Mouse (Mus musculus) neural tube, embryonic 14.5 days (tissue): ENCODE data around the gene 1110008L16Rik. TPM values are rescaled to one million over a fixed set of nuclear protein-coding genes. Genes with fewer than 3 reads are reported as not detected.
"Not testable (repeated sequence)": the region's sequence is repeated elsewhere in the genome, so short reads cannot be mapped to it uniquely, and the experiment has no call there.

Experiments
- ATAC-seq: fragments of 200-750 bp; cut with Nextera tagmentation; 2 replicates; pipeline ENCODE4 v1.8.0; 2017; ENCODE audit warnings: low read depth, mild to moderate bottlenecking, moderate TSS enrichment, moderate library complexity
- H3K27ac ChIP-seq: fragments of 300-500 bp; sonication (generic); 2 replicates; pipeline ENCODE4 v1.5.1; 2014; ENCODE audit warnings: low read depth, mild to moderate bottlenecking, control low read depth, low read length, moderate library complexity, mixed read lengths
- H3K27me3 ChIP-seq: fragments of 300-500 bp; sonication (generic); 2 replicates; pipeline ENCODE4 v1.6.1; 2014; ENCODE audit warnings: low read length; ENCODE audit not compliant: control insufficient read depth, insufficient read depth
- H3K36me3 ChIP-seq: fragments of 300-500 bp; sonication (generic); 2 replicates; pipeline ENCODE4 v1.6.1; 2014; ENCODE audit warnings: low read length, mixed read lengths; ENCODE audit not compliant: control insufficient read depth, insufficient read depth
- H3K4me1 ChIP-seq: fragments of 300-500 bp; sonication (generic); 2 replicates; pipeline ENCODE4 v1.6.1; 2014; ENCODE audit warnings: low read length; ENCODE audit not compliant: control insufficient read depth, insufficient read depth
- H3K4me2 ChIP-seq: fragments of 300-500 bp; sonication (generic); 2 replicates; pipeline ENCODE4 v1.6.1; 2014; ENCODE audit warnings: mild to moderate bottlenecking, low read depth, low read length, control low read depth
- H3K4me3 ChIP-seq: fragments of 300-500 bp; sonication (generic); 2 replicates; pipeline ENCODE4 v1.5.1; 2014; ENCODE audit warnings: low read depth, low read length, control low read depth, mixed read lengths
- H3K9ac ChIP-seq: fragments of 300-500 bp; sonication (generic); replicated peaks from 2 replicates; pipeline ENCODE4 v1.6.1; 2014; ENCODE audit warnings: low read depth, mild to moderate bottlenecking, control low read depth, low read length, mixed read lengths
- H3K9me3 ChIP-seq: fragments of 300-500 bp; sonication (generic); 2 replicates; pipeline ENCODE4 v1.6.1; 2016; ENCODE audit warnings: low read length; ENCODE audit not compliant: control insufficient read depth
- WGBS: fragments of 180-500 bp; shearing (Covaris S2); extraction: QIAGEN DNeasy Blood & Tissue Kit; methylation state at CpG from one replicate; pipeline ENCODE4 v1.1.7; 2014; 5-methylcytosine and 5-hydroxymethylcytosine counted together
- polyA plus RNA-seq: library from polyadenylated mRNA; unstranded; fragments of >200 nt; fragmentation: Nextera tagmentation; extraction: Ambion mirVana; gene quantifications from 2 replicates; pipeline ENCODE4 v1.2.1, GENCODE M21; 2014

Gene 1110008L16Rik
- polyA plus RNA-seq, 1 experiment from 2014 or later: 11.4 TPM

DNA sequence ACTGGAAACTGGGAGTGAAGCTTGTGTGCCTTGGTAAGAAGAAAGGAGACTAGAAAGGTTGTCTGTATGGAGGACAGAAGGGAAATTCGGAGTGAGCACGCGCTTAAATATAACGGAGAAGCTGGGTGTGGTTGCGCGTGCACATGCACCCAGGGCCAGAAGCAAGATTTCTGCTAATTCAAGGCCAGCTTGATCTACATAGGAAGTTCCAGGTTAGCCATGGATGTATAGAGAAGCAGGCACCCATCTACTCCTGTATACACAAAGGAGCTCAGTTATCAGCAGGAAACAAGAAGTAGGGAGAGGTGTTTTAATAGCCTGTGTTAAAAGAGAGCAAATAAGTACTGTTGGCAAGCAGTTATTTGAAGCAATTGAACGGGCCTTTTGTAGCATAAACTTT lies 26.3 kb downstream of the 1110008L16Rik start:
- Histone ChIP-seq H3K4me2 (no peak overlapping the region), H3K27me3 (no peaks in the 10 kb centered on the region), H3K4me3 (no peak overlapping the region), H3K36me3 (no peaks in the 10 kb centered on the region), H3K27ac (no peak overlapping the region), H3K4me1 (no peaks in the 10 kb centered on the region), H3K9ac (no peak overlapping the region), H3K9me3 (no peaks in the 10 kb centered on the region)
- no peak for ATAC-seq
- WGBS: 93% methylated on average over 7 of the region's 7 CpGs

DNA sequence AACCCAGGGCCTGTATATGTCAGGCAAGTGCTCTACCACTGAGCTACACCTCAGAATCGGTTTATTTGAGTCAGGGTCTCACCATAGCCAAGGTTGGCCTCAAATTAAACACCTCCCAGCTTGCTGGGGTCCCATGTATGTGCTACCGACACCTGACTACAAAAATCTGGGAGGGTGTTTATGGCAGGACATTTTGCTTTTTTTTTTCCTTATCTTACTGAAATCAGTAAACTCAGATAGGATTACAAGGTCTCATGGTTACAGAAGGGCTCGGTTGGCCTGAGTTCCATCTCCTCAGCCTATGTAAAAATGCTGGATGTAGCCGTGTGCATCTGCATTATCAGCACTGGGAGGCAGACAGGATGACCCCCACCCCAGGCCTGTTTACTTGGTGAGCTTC lies 29.4 kb downstream of the 1110008L16Rik start:
- Histone ChIP-seq H3K27ac (no peak overlapping the region), H3K4me1 (no peaks in the 10 kb centered on the region), H3K9me3 (no peaks in the 10 kb centered on the region), H3K9ac (no peak overlapping the region), H3K27me3 (no peaks in the 10 kb centered on the region), H3K4me2 (no peak overlapping the region), H3K4me3 (no peak overlapping the region), H3K36me3 (no peaks in the 10 kb centered on the region)
- WGBS: 89% methylated on average over 4 of the region's 4 CpGs
- ATAC-seq: no peak

DNA sequence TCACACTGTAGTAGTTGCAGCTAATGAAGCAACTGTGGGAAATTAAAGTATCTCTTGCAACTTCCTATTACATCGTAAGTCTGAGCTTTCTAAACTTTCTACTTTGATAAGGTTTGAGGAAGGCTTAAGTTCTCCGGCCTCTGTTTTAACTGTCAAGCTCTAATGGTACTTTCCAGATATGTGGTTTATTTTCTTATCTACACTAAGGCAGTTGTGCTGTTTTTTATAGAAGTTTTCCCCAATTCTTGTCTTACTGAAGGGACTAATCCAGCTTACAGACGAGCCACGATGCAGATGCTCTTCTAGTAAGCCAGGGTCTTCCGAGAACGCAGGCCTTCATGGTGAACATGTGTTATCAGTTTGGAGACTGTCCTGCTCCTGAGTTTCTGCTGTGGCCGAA lies 30.0 kb downstream of the 1110008L16Rik start:
- WGBS: 97% methylated on average over 7 of the region's 7 CpGs
- no peak overlapping the region for H3K27ac ChIP-seq
- H3K4me1 ChIP-seq: no peaks in the 10 kb centered on the region
- ATAC-seq: no peak
- H3K9me3 ChIP-seq: no peaks in the 10 kb centered on the region
- no peaks in the 10 kb centered on the region for H3K27me3 ChIP-seq
- no peak overlapping the region for H3K9ac ChIP-seq
- no peak overlapping the region for H3K4me3 ChIP-seq
- H3K36me3 ChIP-seq: no peaks in the 10 kb centered on the region
- H3K4me2 ChIP-seq: no peak overlapping the region

DNA sequence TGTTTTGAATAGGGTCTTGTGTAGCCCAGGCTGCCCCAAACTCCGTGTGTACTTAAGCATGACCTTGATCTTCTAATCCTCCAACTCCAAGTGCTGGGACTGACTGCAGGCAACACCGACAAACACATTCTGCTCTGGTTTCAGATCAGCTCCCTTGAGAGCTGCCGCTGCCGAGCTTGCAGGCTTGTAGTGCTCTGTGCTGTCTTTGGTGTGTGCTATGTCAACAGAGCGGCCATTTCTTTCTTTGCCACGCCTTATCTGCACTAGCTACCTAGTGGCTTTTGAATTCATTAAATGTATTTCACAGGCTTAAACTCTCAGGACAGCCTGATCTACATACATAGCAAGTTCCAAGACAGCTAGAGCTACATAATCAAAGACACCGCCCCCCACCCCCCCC lies 34.3 kb downstream of the 1110008L16Rik start:
- no peaks in the 10 kb centered on the region for H3K36me3 ChIP-seq
- H3K9ac ChIP-seq: no peak overlapping the region
- H3K4me3 ChIP-seq: no peak overlapping the region
- no peaks in the 10 kb centered on the region for H3K4me1 ChIP-seq
- no peak for ATAC-seq
- H3K27me3 ChIP-seq: no peaks in the 10 kb centered on the region
- WGBS: 93% methylated on average over 7 of the region's 7 CpGs
- H3K9me3 ChIP-seq: no peaks in the 10 kb centered on the region
- no peak overlapping the region for H3K27ac ChIP-seq
- no peak overlapping the region for H3K4me2 ChIP-seq

DNA sequence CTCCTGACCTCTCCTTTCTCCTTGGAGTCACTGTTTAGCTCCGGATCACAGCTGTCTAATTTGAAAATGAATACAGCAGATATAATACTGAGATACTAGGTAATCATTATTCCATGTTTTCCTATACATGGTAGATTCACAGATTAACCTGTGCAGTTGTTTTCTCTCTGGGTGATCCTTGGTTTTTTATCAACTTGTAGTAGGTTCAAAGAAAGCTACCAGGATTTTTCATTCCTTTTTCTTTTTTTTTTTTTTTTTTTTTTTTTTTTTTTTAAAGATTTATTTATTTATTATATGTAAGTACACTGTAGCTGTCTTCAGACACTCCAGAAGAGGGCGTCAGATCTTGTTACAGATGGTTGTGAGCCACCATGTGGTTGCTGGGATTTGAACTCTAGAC lies 39.1 kb downstream of the 1110008L16Rik start:
- not testable (repeated sequence) for H3K4me3 ChIP-seq, H3K27me3 ChIP-seq, H3K4me2 ChIP-seq, ATAC-seq, H3K4me1 ChIP-seq, H3K27ac ChIP-seq, H3K36me3 ChIP-seq, H3K9ac ChIP-seq, H3K9me3 ChIP-seq
- 97% methylated on average over 1 of the region's 2 CpGs for WGBS

DNA sequence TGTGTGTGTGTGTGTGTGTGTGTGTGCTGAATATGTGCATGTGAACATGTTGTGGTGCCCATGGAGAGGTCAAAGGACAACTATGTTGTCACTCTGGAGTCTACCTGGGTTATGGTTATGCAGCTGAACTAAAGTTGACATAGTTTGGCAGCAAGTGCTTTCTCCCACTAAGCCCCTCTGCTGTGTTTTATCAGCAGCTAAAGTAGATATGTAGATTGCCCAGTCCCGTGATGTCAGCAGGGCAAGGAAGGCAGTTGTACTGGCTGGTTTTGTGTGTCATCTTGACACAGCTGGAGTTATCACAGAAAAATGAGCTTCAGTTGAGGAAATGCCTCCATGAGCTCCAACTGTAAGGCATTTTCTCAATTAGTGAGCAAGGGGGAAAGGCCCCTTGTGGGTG lies 43.7 kb downstream of the 1110008L16Rik start:
- H3K4me1 ChIP-seq, H3K27me3 ChIP-seq, H3K4me3 ChIP-seq, H3K9me3 ChIP-seq, H3K4me2 ChIP-seq, H3K36me3 ChIP-seq, H3K9ac ChIP-seq, H3K27ac ChIP-seq, ATAC-seq: not testable (repeated sequence)
- 88% methylated on average over 1 of the region's 1 CpGs for WGBS

DNA sequence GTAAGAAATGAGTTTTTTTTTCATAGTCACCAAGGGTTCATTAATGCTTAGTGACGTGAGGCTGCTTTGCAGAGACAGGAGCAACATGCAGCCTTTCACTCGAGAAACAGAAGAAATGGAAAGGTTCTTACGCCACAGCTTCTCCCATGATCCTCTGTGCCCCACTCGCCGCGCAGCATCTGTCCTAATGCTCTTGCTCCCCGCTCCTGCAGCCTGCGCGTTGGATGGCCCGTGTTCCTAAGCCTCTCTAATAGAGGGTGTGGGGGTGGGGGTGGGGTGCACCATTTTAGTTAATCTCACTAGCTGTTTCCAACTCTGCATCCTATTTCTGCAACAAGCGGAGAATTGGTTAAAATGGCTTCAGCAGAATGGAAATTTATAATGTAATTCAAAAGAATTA lies 44.6 kb downstream of the 1110008L16Rik start:
- WGBS: 70% methylated on average over 11 of the region's 11 CpGs

DNA sequence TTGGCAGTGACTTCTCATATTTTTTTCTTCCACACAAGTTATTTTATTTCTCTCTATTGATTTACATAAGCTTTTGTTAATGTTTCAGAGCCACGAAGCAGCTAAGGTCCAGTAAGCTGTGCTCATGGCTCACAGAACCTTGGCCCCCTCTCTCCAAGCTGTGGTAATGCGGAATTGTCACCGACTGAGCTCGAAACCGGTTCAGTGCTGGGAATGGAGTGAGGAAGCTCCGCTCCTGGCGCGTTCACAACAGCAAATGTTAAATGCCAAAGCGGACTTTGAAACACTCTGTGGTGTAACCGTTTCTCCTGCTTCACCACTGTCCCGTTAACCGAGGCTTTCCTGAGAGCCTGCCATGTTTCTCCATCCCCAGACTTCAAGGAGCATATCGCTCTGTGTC lies 45.2 kb downstream of the 1110008L16Rik start:
- H3K4me2 ChIP-seq: peak overlapping the region; percentile 16; the same call in 1 of the 2 replicates
- no peaks in the 10 kb centered on the region for H3K36me3 ChIP-seq
- ATAC-seq: no peak
- H3K4me3 ChIP-seq: no peak overlapping the region
- H3K9ac ChIP-seq: no peak overlapping the region
- H3K27ac ChIP-seq: peak overlapping the region; percentile 64
- WGBS: 81% methylated on average over 13 of the region's 13 CpGs
- H3K9me3 ChIP-seq: no peaks in the 10 kb centered on the region
- no peaks in the 10 kb centered on the region for H3K27me3 ChIP-seq
- H3K4me1 ChIP-seq: no peaks in the 10 kb centered on the region

More for the DNA sequence above, 44.6 kb downstream of the 1110008L16Rik start:
- Histone ChIP-seq H3K27ac (peak overlapping the region; percentile 64; the same call in 1 of the 2 replicates), H3K9ac (no peak overlapping the region), H3K4me2 (peak overlapping the region; percentile 16; the same call in 1 of the 2 replicates), H3K36me3 (no peaks in the 10 kb centered on the region), H3K9me3 (no peaks in the 10 kb centered on the region), H3K27me3 (no peaks in the 10 kb centered on the region), H3K4me1 (no peaks in the 10 kb centered on the region), H3K4me3 (no peak overlapping the region)
- ATAC-seq: peak; percentile 85; the same call in 1 of the 2 replicates

DNA sequence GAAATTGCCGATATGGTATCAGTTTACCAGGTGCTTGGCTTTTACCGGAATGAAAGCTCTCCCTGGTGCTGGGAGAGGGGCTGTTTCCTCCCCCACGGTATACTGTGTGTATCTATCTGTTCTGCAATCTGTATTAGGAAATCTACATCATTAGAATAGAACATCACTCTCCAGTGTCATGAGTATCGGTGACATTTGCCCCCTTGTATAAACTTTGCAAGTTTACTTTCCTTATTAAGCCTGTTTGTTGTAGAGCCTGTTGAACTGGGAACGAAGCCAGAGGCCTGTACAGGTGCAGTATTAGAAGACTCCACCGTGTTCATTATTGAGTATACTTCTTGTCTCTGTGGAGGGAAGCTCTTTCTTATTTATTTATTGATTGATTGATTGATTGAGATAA lies 54.0 kb downstream of the 1110008L16Rik start:
- WGBS: 86% methylated on average over 6 of the region's 6 CpGs

DNA sequence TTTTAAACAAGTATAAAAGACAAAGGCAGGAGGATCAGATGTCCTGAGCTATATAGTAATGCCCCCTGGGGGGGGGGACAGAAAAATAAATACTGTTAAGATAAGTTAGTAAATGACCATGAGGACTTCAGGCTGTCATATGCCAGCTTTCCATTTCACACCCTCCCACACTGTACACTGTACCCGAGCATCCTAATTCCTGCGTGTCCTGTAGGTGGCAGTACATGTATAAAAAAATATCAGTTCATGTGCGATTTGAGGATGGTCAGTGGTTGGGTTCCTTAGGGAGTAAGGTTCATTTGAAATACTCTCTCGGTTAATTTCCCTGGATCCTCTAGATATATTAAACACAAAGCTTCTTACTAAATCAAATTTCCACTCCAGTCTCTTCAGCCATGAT lies 55.5 kb downstream of the 1110008L16Rik start:
- Histone ChIP-seq H3K4me1 (no peaks in the 10 kb centered on the region), H3K4me2 (no peak overlapping the region), H3K9ac (no peak overlapping the region), H3K27me3 (no peaks in the 10 kb centered on the region), H3K36me3 (no peaks in the 10 kb centered on the region), H3K4me3 (no peak overlapping the region), H3K27ac (no peak overlapping the region), H3K9me3 (no peaks in the 10 kb centered on the region)
- peak; percentile 77; the same call in 1 of the 2 replicates for ATAC-seq
- 61% methylated on average over 4 of the region's 4 CpGs for whole genome bisulfite sequencing

More for the DNA sequence above, 54.0 kb downstream of the 1110008L16Rik start:
- Histone ChIP-seq H3K4me2 (no peak overlapping the region), H3K4me3 (no peak overlapping the region), H3K4me1 (no peaks in the 10 kb centered on the region), H3K9ac (no peak overlapping the region), H3K9me3 (no peaks in the 10 kb centered on the region), H3K27me3 (no peaks in the 10 kb centered on the region), H3K27ac (no peak overlapping the region), H3K36me3 (no peaks in the 10 kb centered on the region)
- no peak for ATAC-seq
